Mouse (Mus musculus) intestine, embryonic 14.5 days (tissue): ENCODE data around the gene Ntng2. TPM values are rescaled to one million over a fixed set of nuclear protein-coding genes. Genes with fewer than 3 reads are reported as not detected.

ENCODE experiments used
- ATAC-seq: fragments of 200-750 bp; cut with Nextera tagmentation; replicated peaks from 2 replicates; pipeline ENCODE4 v1.8.0; 2017; ENCODE audit warnings: low read depth, moderate number of reproducible peaks, moderate TSS enrichment, moderate library complexity; ENCODE audit not compliant: low FRiP score, low TSS enrichment
- DNase-seq: peaks from one replicate; pipeline ENCODE4 v3.0.0-alpha.2; 2018; ENCODE audit warnings: low spot score
- H3K27ac ChIP-seq: fragments of 300-500 bp; sonication (generic); 2 replicates; pipeline ENCODE4 v1.5.1; 2014; ENCODE audit warnings: low read depth, mild to moderate bottlenecking, control low read depth
- H3K27me3 ChIP-seq: fragments of 300-500 bp; sonication (generic); replicated peaks from 2 replicates; pipeline ENCODE4 v1.6.1; 2014; ENCODE audit warnings: low read length, control low read depth; ENCODE audit not compliant: control insufficient read depth, insufficient read depth
- H3K36me3 ChIP-seq: fragments of 300-500 bp; sonication (generic); 2 replicates; pipeline ENCODE4 v1.6.1; 2014; ENCODE audit warnings: low read length, control low read depth; ENCODE audit not compliant: control insufficient read depth, insufficient read depth
- H3K4me1 ChIP-seq: fragments of 300-500 bp; sonication (generic); replicated peaks from 2 replicates; pipeline ENCODE4 v1.6.1; 2014; ENCODE audit warnings: low read length, control low read depth, mixed read lengths; ENCODE audit not compliant: control insufficient read depth, insufficient read depth
- H3K4me2 ChIP-seq: fragments of 300-500 bp; sonication (generic); 2 replicates; pipeline ENCODE4 v1.6.1; 2014; ENCODE audit warnings: low read length
- H3K4me3 ChIP-seq: fragments of 300-500 bp; sonication (generic); 2 replicates; pipeline ENCODE4 v1.5.1; 2014; ENCODE audit warnings: low read depth, low read length, control low read depth, mixed read lengths
- H3K9ac ChIP-seq: fragments of 300-500 bp; sonication (generic); 2 replicates; pipeline ENCODE4 v1.6.1; 2014; ENCODE audit warnings: mild to moderate bottlenecking, low read length
- H3K9me3 ChIP-seq: fragments of 300-500 bp; sonication (generic); 2 replicates; pipeline ENCODE4 v1.6.1; 2016; ENCODE audit warnings: low read length, control low read depth; ENCODE audit not compliant: control insufficient read depth
- WGBS: fragments of 180-500 bp; shearing (Covaris S2); extraction: QIAGEN DNeasy Blood & Tissue Kit; methylation state at CpG from one replicate; pipeline ENCODE4 v1.1.7; 2014; 5-methylcytosine and 5-hydroxymethylcytosine counted together
- polyA plus RNA-seq: library from polyadenylated mRNA; unstranded; fragments of >200 nt; fragmentation: Nextera tagmentation; extraction: Ambion mirVana; gene quantifications from 2 replicates; pipeline ENCODE4 v1.2.1, GENCODE M21; 2014

Gene Ntng2
- polyA plus RNA-seq, 1 experiment from 2014 or later: 0.14 TPM

- no peak overlapping the region for H3K9ac ChIP-seq
- H3K4me2 ChIP-seq: no peak overlapping the region
- no peak overlapping the region for H3K4me3 ChIP-seq
- WGBS: 70% methylated on average over 7 of the region's 7 CpGs
- ATAC-seq: no peak
- peaks cover 63% of the 10 kb centered on the region for H3K27me3 ChIP-seq
- H3K36me3 ChIP-seq: no peaks in the 10 kb centered on the region
- H3K27ac ChIP-seq: no peak overlapping the region
- no peak for DNase-seq
- H3K4me1 ChIP-seq: peaks cover 16% of the 10 kb centered on the region; the same call in 1 of the 2 replicates
- no peaks in the 10 kb centered on the region for H3K9me3 ChIP-seq
Observed at GRCm38 (mm10) chr2:29246891-29247290, 5.9 kb downstream of the Ntng2 start.

- Histone ChIP-seq H3K4me1 (peaks cover 11% of the 10 kb centered on the region; the same call in 1 of the 2 replicates), H3K9me3 (no peaks in the 10 kb centered on the region), H3K36me3 (no peaks in the 10 kb centered on the region), H3K4me2 (no peak overlapping the region), H3K4me3 (no peak overlapping the region), H3K27me3 (peaks cover 57% of the 10 kb centered on the region), H3K27ac (no peak overlapping the region), H3K9ac (no peak overlapping the region)
- no peak for ATAC-seq
- DNase-seq: no peak
- 64% methylated on average over 3 of the region's 3 CpGs for WGBS
Observed at GRCm38 (mm10) chr2:29246275-29246674, 6.5 kb downstream of the Ntng2 start.

GRCm38 (mm10) chr2:29245341-29245779 lies 7.4 kb downstream of the Ntng2 start:
- ATAC-seq (peak; percentile 69), DNase-seq (no peak)
- Histone ChIP-seq H3K27me3 (peaks cover 48% of the 10 kb centered on the region), H3K4me3 (no peak overlapping the region), H3K4me1 (peaks cover 4% of the 10 kb centered on the region; the same call in 1 of the 2 replicates), H3K27ac (no peak overlapping the region), H3K36me3 (no peaks in the 10 kb centered on the region), H3K4me2 (no peak overlapping the region), H3K9ac (no peak overlapping the region), H3K9me3 (no peaks in the 10 kb centered on the region)
- 27% methylated on average over 10 of the region's 10 CpGs for WGBS

GRCm38 (mm10) chr2:29239329-29239728 lies 13.5 kb downstream of the Ntng2 start:
- 70% methylated on average over 17 of the region's 17 CpGs for WGBS
- DNase-seq: no peak
- Histone ChIP-seq H3K27ac (no peak overlapping the region), H3K36me3 (no peaks in the 10 kb centered on the region), H3K4me1 (no peaks in the 10 kb centered on the region), H3K9ac (no peak overlapping the region), H3K27me3 (0 out of 2 replicates have a peak, but pooled peaks cover 5% of the 10 kb centered on the region), H3K9me3 (no peaks in the 10 kb centered on the region), H3K4me2 (no peak overlapping the region), H3K4me3 (no peak overlapping the region)
- no peak for ATAC-seq

- H3K9me3 ChIP-seq: no peaks in the 10 kb centered on the region
- H3K36me3 ChIP-seq: no peaks in the 10 kb centered on the region
- 29% methylated on average over 4 of the region's 4 CpGs for WGBS
- no peak overlapping the region for H3K4me2 ChIP-seq
- H3K9ac ChIP-seq: no peak overlapping the region
- no peak overlapping the region for H3K27ac ChIP-seq
- H3K4me1 ChIP-seq: no peaks in the 10 kb centered on the region
- peak; percentile 72 for DNase-seq
- H3K4me3 ChIP-seq: no peak overlapping the region
- H3K27me3 ChIP-seq: 0 out of 2 replicates have a peak, but pooled peaks cover 5% of the 10 kb centered on the region
- no peak for ATAC-seq
Observed at GRCm38 (mm10) chr2:29237623-29238022, 15.2 kb downstream of the Ntng2 start.

- DNase-seq: no peak
- no peaks in the 10 kb centered on the region for H3K4me1 ChIP-seq
- no peak overlapping the region for H3K9ac ChIP-seq
- H3K9me3 ChIP-seq: no peaks in the 10 kb centered on the region
- no peak overlapping the region for H3K27ac ChIP-seq
- WGBS: 79% methylated on average over 7 of the region's 7 CpGs
- H3K4me3 ChIP-seq: no peak overlapping the region
- no peaks in the 10 kb centered on the region for H3K36me3 ChIP-seq
- 0 out of 2 replicates have a peak, but pooled peaks cover 5% of the 10 kb centered on the region for H3K27me3 ChIP-seq
- no peak overlapping the region for H3K4me2 ChIP-seq
- no peak for ATAC-seq
Observed at GRCm38 (mm10) chr2:29235811-29236210, 17.0 kb downstream of the Ntng2 start.

- Histone ChIP-seq H3K4me3 (no peak overlapping the region), H3K27ac (no peak overlapping the region), H3K4me2 (no peak overlapping the region), H3K36me3 (no peaks in the 10 kb centered on the region), H3K4me1 (no peaks in the 10 kb centered on the region), H3K9ac (no peak overlapping the region), H3K27me3 (0 out of 2 replicates have a peak, but pooled peaks cover 5% of the 10 kb centered on the region), H3K9me3 (no peaks in the 10 kb centered on the region)
- DNase-seq (no peak), ATAC-seq (no peak)
- 71% methylated on average over 3 of the region's 3 CpGs for WGBS
Observed at GRCm38 (mm10) chr2:29235026-29235425, 17.8 kb downstream of the Ntng2 start.

- DNase-seq: no peak
Observed at GRCm38 (mm10) chr2:29234002-29234401, 18.8 kb downstream of the Ntng2 start.

GRCm38 (mm10) chr2:29230191-29230835 lies 22.5 kb downstream of the Ntng2 start:
- no peak overlapping the region for H3K9ac ChIP-seq
- 68% methylated on average over 9 of the region's 9 CpGs for WGBS

More at GRCm38 (mm10) chr2:29234002-29234401, 18.8 kb downstream of the Ntng2 start:
- no peaks in the 10 kb centered on the region for H3K9me3 ChIP-seq
- no peak for ATAC-seq
- H3K4me2 ChIP-seq: no peak overlapping the region
- H3K27me3 ChIP-seq: 0 out of 2 replicates have a peak, but pooled peaks cover 3% of the 10 kb centered on the region
- H3K36me3 ChIP-seq: no peaks in the 10 kb centered on the region
- H3K4me3 ChIP-seq: no peak overlapping the region
- no peaks in the 10 kb centered on the region for H3K4me1 ChIP-seq
- 70% methylated on average over 4 of the region's 4 CpGs for WGBS
- H3K27ac ChIP-seq: no peak overlapping the region
- H3K9ac ChIP-seq: no peak overlapping the region

More at GRCm38 (mm10) chr2:29230191-29230835, 22.5 kb downstream of the Ntng2 start:
- no peak for DNase-seq
- H3K4me2 ChIP-seq: no peak overlapping the region
- no peaks in the 10 kb centered on the region for H3K36me3 ChIP-seq
- H3K4me3 ChIP-seq: no peak overlapping the region
- H3K4me1 ChIP-seq: no peaks in the 10 kb centered on the region
- no peaks in the 10 kb centered on the region for H3K27me3 ChIP-seq
- H3K27ac ChIP-seq: no peak overlapping the region
- no peaks in the 10 kb centered on the region for H3K9me3 ChIP-seq
- no peak for ATAC-seq
